Comparison of ENCODE assay signal across 14 mouse cellular contexts in the genomic region with DNA sequence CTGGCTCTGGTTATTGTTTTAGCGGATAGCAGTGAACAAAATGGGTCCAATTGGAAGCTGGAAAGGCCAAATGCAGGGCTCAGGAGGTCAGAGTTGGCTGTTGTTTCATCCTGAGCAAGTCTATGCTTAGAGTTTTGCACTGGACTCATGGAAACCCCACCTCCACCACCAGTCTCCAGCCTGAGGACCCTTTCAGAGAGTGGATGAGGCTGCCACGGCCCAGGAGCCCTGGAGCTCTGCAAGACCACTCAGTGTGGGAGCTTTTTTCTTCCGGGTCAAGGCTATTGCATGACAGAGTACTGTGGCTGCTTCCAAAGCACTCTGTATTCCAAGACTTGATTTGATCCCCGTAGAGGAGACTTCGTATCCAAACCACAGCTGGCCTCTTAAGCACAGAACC.
A peak's percentile ranks its signal among the peaks of the same experiment; 100 is the strongest.
DNase-seq lines count a peak whose midpoint lies in the region; ATAC-seq and TF ChIP-seq lines count a peak whose summit lies in the region.
"Had no signal": no experiment of that assay in that cellular context is flagged by ENCODE, and none has a peak within 500 bp of the region (broad histone marks: within the 10 kb centered on the region; RNA-seq: fewer than 3 reads in every experiment).

No protein-coding gene starts in this region.

- peaks cover 10% of the 10 kb centered on the region; the same call in 1 of the 2 replicates for H3K9me3 ChIP-seq in midbrain, embryonic 10.5 days (replicated peaks)
- H3K9me3 ChIP-seq in midbrain, postnatal 0 days (ENCODE audit: low read length), result no peaks in the 10 kb centered on the region
- peaks cover 6% of the 10 kb centered on the region; the same call in 1 of the 2 replicates for H3K9me3 ChIP-seq in hindbrain, embryonic 10.5 days
- H3K9me3 ChIP-seq in limb, embryonic 12.5 days, result no peaks in the 10 kb centered on the region

- no peak overlapping the region for H3K9ac ChIP-seq in midbrain, postnatal 0 days (replicated peaks; ENCODE audit: low read length, poor library complexity, severe bottlenecking)
- no peak overlapping the region for H3K9ac ChIP-seq in limb, embryonic 12.5 days (replicated peaks)
- H3K9ac ChIP-seq: lung, embryonic 14.5 days had no signal

- DNase-seq in midbrain, embryonic 10.5 days (ENCODE audit: low spot score), result no peak
- DNase-seq in midbrain, postnatal 0 days (ENCODE audit: low spot score), result no peak
- DNase-seq in hindbrain, embryonic 10.5 days (ENCODE audit: low spot score), result no peak
- DNase-seq in retina, embryonic 14.5 days (ENCODE audit: low spot score), result peak; percentile 33
- no peak for DNase-seq in ovary, postnatal 36 days (ENCODE audit: low spot score)
- no peak for DNase-seq in ovary, postnatal 14 days (ENCODE audit: low spot score)
- DNase-seq in embryo, embryonic 10.5 days (ENCODE audit: low spot score), result no peak
- DNase-seq: adrenal gland, postnatal 25 days; lung, embryonic 14.5 days; right cerebral cortex, postnatal 14 days; thymus, postnatal 4 days had no signal

- H3K4me3 ChIP-seq in midbrain, embryonic 10.5 days, result peak overlapping the region; percentile 18; the same call in 1 of the 2 replicates
- no peak overlapping the region for H3K4me3 ChIP-seq in midbrain, postnatal 0 days (ENCODE audit: low read depth, low read length)
- H3K4me3 ChIP-seq in hindbrain, embryonic 10.5 days, result no peak overlapping the region
- no peak overlapping the region for H3K4me3 ChIP-seq in limb, embryonic 12.5 days (replicated peaks)
- H3K4me3 ChIP-seq: erythroblast, embryonic 14.5 days; layer of hippocampus, adult 2 months had no signal

- H3K4me1 ChIP-seq in midbrain, embryonic 10.5 days, result peaks cover 46% of the 10 kb centered on the region
- no peaks in the 10 kb centered on the region for H3K4me1 ChIP-seq in midbrain, postnatal 0 days (ENCODE audit: insufficient read depth, low read length)
- H3K4me1 ChIP-seq in hindbrain, embryonic 10.5 days (replicated peaks), result peaks cover 45% of the 10 kb centered on the region
- H3K4me1 ChIP-seq in limb, embryonic 12.5 days (replicated peaks), result peaks cover 8% of the 10 kb centered on the region; the same call in 1 of the 2 replicates

- ATAC-seq in midbrain, postnatal 0 days (ENCODE audit: low FRiP score), result no peak
- ATAC-seq in limb, embryonic 12.5 days (ENCODE audit: insufficient number of reproducible peaks, insufficient read depth, low FRiP score, low TSS enrichment, low read depth), result no peak

- H3K27ac ChIP-seq in midbrain, embryonic 10.5 days (replicated peaks), result peak overlapping the region; percentile 88
- no peak overlapping the region for H3K27ac ChIP-seq in midbrain, postnatal 0 days (ENCODE audit: low read depth, low read length)
- peak overlapping the region; percentile 89 for H3K27ac ChIP-seq in hindbrain, embryonic 10.5 days
- H3K27ac ChIP-seq in limb, embryonic 12.5 days, result peak overlapping the region; percentile 8; the same call in 1 of the 2 replicates
- H3K27ac ChIP-seq: layer of hippocampus, adult 2 months had no signal

- 72% methylated on average over 5 of the region's 5 CpGs for WGBS in midbrain, embryonic 10.5 days
- 51% methylated on average over 5 of the region's 5 CpGs for WGBS in midbrain, postnatal 0 days
- WGBS in hindbrain, embryonic 10.5 days, result 57% methylated on average over 5 of the region's 5 CpGs
- WGBS in limb, embryonic 12.5 days, result 82% methylated on average over 5 of the region's 5 CpGs

- H3K36me3 ChIP-seq in midbrain, embryonic 10.5 days, result no peaks in the 10 kb centered on the region
- H3K36me3 ChIP-seq in midbrain, postnatal 0 days (ENCODE audit: insufficient read depth, low read length), result no peaks in the 10 kb centered on the region
- H3K36me3 ChIP-seq in hindbrain, embryonic 10.5 days, result no peaks in the 10 kb centered on the region
- no peaks in the 10 kb centered on the region for H3K36me3 ChIP-seq in limb, embryonic 12.5 days

- TF ChIP-seq CTCF in midbrain, postnatal 0 days (IDR thresholded peaks at IDR 0.05), result no peak

- H3K27me3 ChIP-seq in midbrain, embryonic 10.5 days (ENCODE audit: low read depth, poor library complexity, severe bottlenecking), result peaks cover 25% of the 10 kb centered on the region
- no peaks in the 10 kb centered on the region for H3K27me3 ChIP-seq in midbrain, postnatal 0 days (ENCODE audit: insufficient read depth, low read length)
- peaks cover 20% of the 10 kb centered on the region; the same call in 1 of the 2 replicates for H3K27me3 ChIP-seq in hindbrain, embryonic 10.5 days (ENCODE audit: insufficient read depth, poor library complexity, severe bottlenecking)
- H3K27me3 ChIP-seq in limb, embryonic 12.5 days, result 0 out of 2 replicates have a peak, but pooled peaks cover 4% of the 10 kb centered on the region

- no peak overlapping the region for H3K4me2 ChIP-seq in midbrain, postnatal 0 days (ENCODE audit: low read depth, low read length, poor library complexity, severe bottlenecking)
- H3K4me2 ChIP-seq in limb, embryonic 12.5 days, result no peak overlapping the region
- H3K4me2 ChIP-seq: lung, embryonic 14.5 days had no signal
